Mouse (Mus musculus): ENCODE data around the gene Nek10. TPM values are rescaled to one million over a fixed set of nuclear protein-coding genes. Genes with fewer than 3 reads are reported as not detected.
A peak's percentile ranks its signal among the peaks of the same experiment; 100 is the strongest.

Gene Nek10
- total and polyA plus RNA-seq, 2 experiments from 2014 or later, result 0.28 to 1.3 TPM

GRCm38 (mm10) chr14:14860331-14860730 is 57.1 kb downstream of the Nek10 start:
- Histone ChIP-seq H3K4me2 (ENCODE audit: low read depth, low read length, poor library complexity, severe bottlenecking) (no peak overlapping the region), H3K4me1 (ENCODE audit: insufficient read depth, low read length) (no peaks in the 10 kb centered on the region; the same call in 1 of the 2 replicates), H3K4me3 (ENCODE audit: low read depth, low read length) (no peak overlapping the region), H3K9ac (replicated peaks; ENCODE audit: low read length, poor library complexity, severe bottlenecking) (no peak overlapping the region), H3K27ac (ENCODE audit: low read depth, low read length) (no peak overlapping the region), H3K36me3 (ENCODE audit: insufficient read depth, low read length) (no peaks in the 10 kb centered on the region), H3K9me3 (ENCODE audit: low read length) (no peaks in the 10 kb centered on the region), H3K27me3 (ENCODE audit: insufficient read depth, low read length) (no peaks in the 10 kb centered on the region)
- DNase-seq (ENCODE audit: low spot score) (no peak), ATAC-seq (ENCODE audit: low FRiP score) (no peak)
- 60% methylated on average over 3 of the region's 3 CpGs for WGBS
- no peak for TF ChIP-seq CTCF (IDR thresholded peaks at IDR 0.05)

- peak; percentile 77 for ATAC-seq (ENCODE audit: low FRiP score)
- 21% methylated on average over 7 of the region's 7 CpGs for WGBS
Measured at GRCm38 (mm10) chr14:14863690-14864356, 60.6 kb downstream of the Nek10 start.

GRCm38 (mm10) chr14:14869239-14869638 is 66.0 kb downstream of the Nek10 start:
- Histone ChIP-seq H3K36me3 (ENCODE audit: insufficient read depth, low read length) (no peaks in the 10 kb centered on the region), H3K27ac (ENCODE audit: low read depth, low read length) (no peak overlapping the region), H3K4me3 (ENCODE audit: low read depth, low read length) (no peak overlapping the region), H3K4me2 (ENCODE audit: low read depth, low read length, poor library complexity, severe bottlenecking) (no peak overlapping the region), H3K27me3 (ENCODE audit: insufficient read depth, low read length) (no peaks in the 10 kb centered on the region), H3K9ac (replicated peaks; ENCODE audit: low read length, poor library complexity, severe bottlenecking) (no peak overlapping the region), H3K4me1 (ENCODE audit: insufficient read depth, low read length) (no peaks in the 10 kb centered on the region), H3K9me3 (ENCODE audit: low read length) (no peaks in the 10 kb centered on the region)
- no peak for DNase-seq (ENCODE audit: low spot score)
- 83% methylated on average over 2 of the region's 2 CpGs for WGBS
- TF ChIP-seq CTCF (IDR thresholded peaks at IDR 0.05), result no peak
- ATAC-seq (ENCODE audit: low FRiP score), result no peak

More at GRCm38 (mm10) chr14:14863690-14864356, 60.6 kb downstream of the Nek10 start:
- no peak overlapping the region for H3K4me3 ChIP-seq (ENCODE audit: low read depth, low read length)
- peak; percentile 92 for DNase-seq (ENCODE audit: low spot score)
- no peaks in the 10 kb centered on the region for H3K27me3 ChIP-seq (ENCODE audit: insufficient read depth, low read length)
- H3K27ac ChIP-seq (ENCODE audit: low read depth, low read length), result no peak overlapping the region
- H3K36me3 ChIP-seq (ENCODE audit: insufficient read depth, low read length), result no peaks in the 10 kb centered on the region
- no peak overlapping the region for H3K9ac ChIP-seq (replicated peaks; ENCODE audit: low read length, poor library complexity, severe bottlenecking)
- H3K4me2 ChIP-seq (ENCODE audit: low read depth, low read length, poor library complexity, severe bottlenecking), result no peak overlapping the region
- H3K4me1 ChIP-seq (ENCODE audit: insufficient read depth, low read length), result no peaks in the 10 kb centered on the region; the same call in 1 of the 2 replicates
- TF ChIP-seq CTCF (IDR thresholded peaks at IDR 0.05), result peak; percentile 97
- no peaks in the 10 kb centered on the region for H3K9me3 ChIP-seq (ENCODE audit: low read length)

- Histone ChIP-seq H3K4me2 (ENCODE audit: low read depth, low read length, poor library complexity, severe bottlenecking) (no peak overlapping the region), H3K4me1 (ENCODE audit: insufficient read depth, low read length) (no peaks in the 10 kb centered on the region), H3K36me3 (ENCODE audit: insufficient read depth, low read length) (no peaks in the 10 kb centered on the region), H3K4me3 (ENCODE audit: low read depth, low read length) (no peak overlapping the region), H3K27me3 (ENCODE audit: insufficient read depth, low read length) (no peaks in the 10 kb centered on the region), H3K27ac (ENCODE audit: low read depth, low read length) (no peak overlapping the region), H3K9ac (replicated peaks; ENCODE audit: low read length, poor library complexity, severe bottlenecking) (no peak overlapping the region), H3K9me3 (ENCODE audit: low read length) (no peaks in the 10 kb centered on the region)
- no peak for TF ChIP-seq CTCF (IDR thresholded peaks at IDR 0.05)
- no peak for DNase-seq (ENCODE audit: low spot score)
- 81% methylated on average over 2 of the region's 2 CpGs for WGBS
- ATAC-seq (ENCODE audit: low FRiP score), result no peak
Measured at GRCm38 (mm10) chr14:14870059-14870458, 66.8 kb downstream of the Nek10 start.

- Histone ChIP-seq H3K9ac (replicated peaks; ENCODE audit: low read length, poor library complexity, severe bottlenecking) (no peak overlapping the region), H3K36me3 (ENCODE audit: insufficient read depth, low read length) (no peaks in the 10 kb centered on the region), H3K27ac (ENCODE audit: low read depth, low read length) (no peak overlapping the region), H3K4me2 (ENCODE audit: low read depth, low read length, poor library complexity, severe bottlenecking) (no peak overlapping the region), H3K4me1 (ENCODE audit: insufficient read depth, low read length) (no peaks in the 10 kb centered on the region), H3K9me3 (ENCODE audit: low read length) (no peaks in the 10 kb centered on the region), H3K4me3 (ENCODE audit: low read depth, low read length) (no peak overlapping the region), H3K27me3 (ENCODE audit: insufficient read depth, low read length) (no peaks in the 10 kb centered on the region)
- ATAC-seq (ENCODE audit: low FRiP score) (no peak), DNase-seq (ENCODE audit: low spot score) (no peak)
- WGBS, result 81% methylated on average over 3 of the region's 3 CpGs
- TF ChIP-seq CTCF (IDR thresholded peaks at IDR 0.05), result no peak
Measured at GRCm38 (mm10) chr14:14870463-14870862, 67.2 kb downstream of the Nek10 start.

GRCm38 (mm10) chr14:14871121-14871520 is 67.9 kb downstream of the Nek10 start:
- Histone ChIP-seq H3K9me3 (ENCODE audit: low read length) (no peaks in the 10 kb centered on the region), H3K9ac (replicated peaks; ENCODE audit: low read length, poor library complexity, severe bottlenecking) (no peak overlapping the region), H3K27me3 (ENCODE audit: insufficient read depth, low read length) (no peaks in the 10 kb centered on the region), H3K4me1 (ENCODE audit: insufficient read depth, low read length) (no peaks in the 10 kb centered on the region), H3K36me3 (ENCODE audit: insufficient read depth, low read length) (no peaks in the 10 kb centered on the region), H3K4me3 (ENCODE audit: low read depth, low read length) (no peak overlapping the region), H3K4me2 (ENCODE audit: low read depth, low read length, poor library complexity, severe bottlenecking) (no peak overlapping the region), H3K27ac (ENCODE audit: low read depth, low read length) (no peak overlapping the region)
- DNase-seq (ENCODE audit: low spot score) (peak; percentile 72), ATAC-seq (ENCODE audit: low FRiP score) (no peak)
- 80% methylated on average over 1 of the region's 1 CpGs for WGBS
- TF ChIP-seq CTCF (IDR thresholded peaks at IDR 0.05), result peak; percentile 65
